Mouse (Mus musculus): ENCODE measurements around the gene Eng.
A peak's percentile ranks its signal among the peaks of the same experiment; 100 is the strongest.

The Eng gene

DNA sequence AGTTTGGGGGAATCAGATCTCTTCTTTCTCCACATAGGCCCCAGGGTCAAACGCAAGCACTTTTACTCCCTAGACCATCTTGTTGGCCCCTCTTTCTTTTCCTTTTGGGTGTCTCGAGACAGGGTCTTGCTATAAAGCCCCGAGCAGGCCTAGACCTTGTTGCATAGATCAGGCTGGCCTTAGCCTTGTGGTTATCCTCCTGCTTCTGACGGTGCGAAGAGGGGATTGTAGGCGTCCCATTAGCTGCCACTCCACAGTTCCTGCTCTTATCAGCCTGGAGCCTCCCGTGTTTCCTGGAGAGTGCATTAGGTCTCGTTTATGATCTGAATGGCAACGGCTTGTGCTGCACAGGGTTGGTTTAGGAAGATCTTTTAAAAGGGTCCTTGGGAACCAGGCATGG lies 2.3 kb upstream of the Eng start:
- no peak for DNase-seq (ENCODE audit: extremely low read depth, low read depth)

DNA sequence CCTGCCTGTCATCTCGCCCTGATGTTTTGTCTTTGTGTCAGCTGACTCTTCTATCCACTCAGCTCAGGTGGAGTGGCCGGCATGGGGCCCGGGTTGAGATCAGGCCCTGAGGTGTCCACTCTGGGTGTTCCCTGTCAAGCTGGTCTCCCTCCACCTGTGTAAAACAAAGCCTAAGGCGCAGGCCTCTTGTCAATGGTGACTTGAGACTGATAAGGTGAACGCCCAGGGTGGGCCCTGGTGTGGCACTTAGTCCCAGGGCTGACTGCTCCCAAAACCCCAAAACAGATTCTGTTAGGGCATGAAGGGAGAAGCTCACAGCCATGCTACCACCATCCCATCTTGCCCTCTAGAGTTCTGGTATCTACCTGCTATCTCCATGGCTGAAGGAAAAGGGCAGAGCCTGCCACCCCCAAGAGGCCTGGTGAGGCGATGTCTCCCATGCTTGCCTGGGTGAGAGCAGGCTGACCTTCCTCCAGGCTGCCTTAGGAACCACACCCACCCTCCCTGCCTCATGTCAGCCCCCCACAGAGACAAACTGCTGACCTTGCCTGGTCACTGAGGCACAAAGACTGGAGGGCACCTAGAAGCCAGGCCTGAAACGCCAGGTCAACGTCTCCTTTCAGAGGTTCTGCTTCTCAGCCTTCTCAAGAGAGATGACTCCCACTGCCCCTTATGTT lies 1.5 kb upstream of the Eng start:
- DNase-seq (ENCODE audit: extremely low read depth, low read depth): no peak

DNA sequence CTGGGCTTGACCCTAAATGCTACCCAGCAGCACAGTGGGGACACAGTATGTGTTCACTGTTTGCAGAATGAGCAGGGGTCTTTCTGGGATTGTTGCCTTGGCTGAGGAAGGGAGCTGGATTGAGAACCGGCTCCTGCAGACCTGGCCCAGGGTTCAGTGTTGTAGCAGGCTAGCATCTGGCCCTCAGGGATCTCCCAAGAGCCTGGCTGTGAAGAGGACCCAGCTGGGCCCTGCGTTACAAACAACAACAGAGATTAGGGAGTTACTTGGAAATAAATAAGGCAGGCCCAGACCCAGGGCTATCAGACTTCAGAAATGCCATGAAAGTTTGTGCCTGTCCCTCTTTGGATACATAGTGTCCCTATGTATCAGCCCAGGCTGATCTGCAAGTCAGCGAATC lies 748 bp upstream of the Eng start:
- no peak for DNase-seq (ENCODE audit: extremely low read depth, low read depth)

DNA sequence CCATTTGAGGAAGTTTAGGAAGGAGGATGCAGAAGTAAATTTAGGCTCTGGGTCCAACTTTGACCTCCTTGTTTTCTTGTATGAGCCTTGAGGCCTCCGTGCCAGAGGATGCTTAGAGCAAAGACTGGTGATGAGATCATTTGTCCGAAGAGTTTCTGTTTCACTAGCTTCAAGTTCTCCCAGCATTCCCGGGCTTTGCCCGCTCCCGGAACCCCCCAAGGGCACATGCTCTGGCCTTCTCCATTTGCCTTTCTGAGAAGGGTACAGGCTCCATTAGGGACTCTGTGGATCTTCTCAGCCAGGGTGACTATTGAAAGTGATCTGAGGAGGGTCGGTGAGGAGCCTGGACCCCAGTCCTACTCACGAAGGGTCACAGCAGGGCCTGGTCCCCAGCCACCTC lies 971 bp downstream of the Eng start:
- DNase-seq (ENCODE audit: extremely low read depth, low read depth): no peak

DNA sequence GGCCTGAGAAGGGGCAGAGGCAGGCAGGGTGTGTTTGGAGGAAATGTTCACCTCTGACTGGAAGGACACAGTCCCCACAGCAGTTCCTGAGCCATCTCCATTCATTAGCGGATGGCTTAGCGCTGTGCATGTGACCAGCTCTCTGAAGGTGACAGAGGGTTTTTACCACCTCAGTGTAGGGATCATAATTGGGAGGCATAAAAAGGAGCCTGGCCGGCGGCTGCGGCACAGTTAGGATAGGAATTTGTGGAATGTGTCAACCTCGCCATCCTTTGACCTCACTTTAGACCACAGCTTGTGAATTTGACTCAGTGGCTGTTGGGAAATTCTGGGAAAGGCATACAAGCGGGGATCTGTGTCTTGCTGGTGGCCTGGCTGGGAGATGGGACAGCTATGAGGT lies 7.4 kb downstream of the Eng start:
- no peak for DNase-seq (ENCODE audit: extremely low read depth, low read depth)

DNA sequence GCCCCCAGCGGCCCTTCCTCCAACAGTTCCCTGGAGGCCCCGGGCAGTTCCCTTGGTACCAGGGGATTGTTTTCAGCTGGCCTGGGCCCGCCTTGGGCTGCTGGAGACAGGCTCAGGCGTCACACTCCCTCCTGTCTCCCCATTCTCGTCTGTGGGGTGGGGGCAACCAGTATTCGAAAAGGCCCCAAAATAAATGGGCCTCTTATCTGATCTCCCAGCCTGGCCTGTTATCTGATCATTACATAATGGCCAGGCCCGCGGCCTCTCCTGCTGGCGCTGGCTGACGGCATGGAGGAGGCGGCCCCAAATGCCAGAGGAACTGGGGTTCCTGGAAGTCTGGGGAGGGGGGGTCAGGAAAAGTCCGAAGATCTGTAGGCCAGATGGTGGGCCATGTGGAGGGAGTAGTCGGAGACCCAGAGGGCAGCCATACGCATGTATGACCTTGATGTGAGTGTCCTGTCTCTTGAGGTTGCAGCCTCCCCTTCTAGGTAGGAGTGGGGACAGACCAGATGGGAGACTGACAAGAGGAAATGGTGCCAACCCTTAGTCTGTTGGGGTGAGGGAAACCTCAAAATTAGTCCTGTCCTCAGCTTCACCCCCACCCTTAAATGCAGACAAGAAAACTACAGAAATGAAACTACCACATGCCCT lies 8.5 kb downstream of the Eng start:
- no peak for DNase-seq (ENCODE audit: extremely low read depth, low read depth)

DNA sequence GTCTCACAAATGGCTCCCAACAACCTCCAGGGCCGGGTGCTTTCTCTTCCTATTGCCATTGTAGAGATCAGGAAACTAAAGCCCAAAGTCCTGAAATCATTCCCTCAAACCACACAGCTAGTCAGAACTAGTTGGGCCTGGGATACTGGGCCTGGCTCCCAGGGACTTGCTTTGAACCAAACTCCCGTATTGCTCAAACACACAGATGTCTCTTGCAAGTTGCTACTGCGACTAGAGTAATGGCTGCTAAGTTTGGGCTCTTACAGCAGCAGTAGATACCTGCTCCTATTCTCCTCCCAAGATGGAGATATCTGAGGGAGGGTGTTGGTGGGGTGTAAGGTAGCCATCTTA lies 9.0 kb downstream of the Eng start:
- no peak for DNase-seq (ENCODE audit: extremely low read depth, low read depth)

DNA sequence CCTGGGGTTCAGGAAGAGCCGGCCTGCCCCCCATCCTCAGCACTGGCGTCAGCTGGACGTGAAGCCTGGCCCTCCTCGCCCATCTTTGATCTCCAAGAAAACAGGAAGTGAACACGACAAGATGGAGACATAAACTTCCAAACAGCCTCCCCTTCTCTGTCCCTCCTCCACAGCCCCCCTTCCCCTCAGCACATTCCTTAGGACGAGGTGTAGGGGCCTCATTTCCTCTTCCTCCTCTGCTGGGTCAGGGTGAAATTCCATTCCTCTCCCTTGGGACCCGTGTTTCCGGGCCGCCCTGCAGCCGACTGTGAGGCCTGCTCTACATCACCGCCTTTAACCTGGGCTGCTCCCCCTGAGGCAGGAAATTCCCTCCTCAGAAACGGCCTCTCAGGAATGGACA lies 9.4 kb downstream of the Eng start:
- no peak for DNase-seq (ENCODE audit: extremely low read depth, low read depth)

DNA sequence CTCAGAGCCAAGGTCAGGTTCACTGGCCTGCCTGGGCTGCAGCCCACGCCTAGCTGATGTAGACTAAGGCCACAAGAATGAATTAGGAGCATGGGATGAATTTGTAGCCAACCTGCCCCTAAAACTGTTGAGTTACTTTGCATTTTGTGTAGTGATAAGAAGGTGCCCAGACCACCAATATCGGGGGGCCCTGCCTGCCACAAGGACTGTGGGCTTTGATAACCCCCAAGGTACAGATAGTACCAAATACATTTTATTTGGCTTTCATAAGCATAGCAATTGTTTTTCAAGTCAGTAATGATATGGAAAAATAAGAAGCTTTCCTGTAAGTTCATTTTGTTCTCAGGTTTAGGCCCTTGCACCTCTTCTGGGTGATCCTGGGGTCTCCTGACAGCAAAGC lies 12.5 kb downstream of the Eng start:
- DNase-seq (ENCODE audit: extremely low read depth, low read depth): peak; percentile 24

DNA sequence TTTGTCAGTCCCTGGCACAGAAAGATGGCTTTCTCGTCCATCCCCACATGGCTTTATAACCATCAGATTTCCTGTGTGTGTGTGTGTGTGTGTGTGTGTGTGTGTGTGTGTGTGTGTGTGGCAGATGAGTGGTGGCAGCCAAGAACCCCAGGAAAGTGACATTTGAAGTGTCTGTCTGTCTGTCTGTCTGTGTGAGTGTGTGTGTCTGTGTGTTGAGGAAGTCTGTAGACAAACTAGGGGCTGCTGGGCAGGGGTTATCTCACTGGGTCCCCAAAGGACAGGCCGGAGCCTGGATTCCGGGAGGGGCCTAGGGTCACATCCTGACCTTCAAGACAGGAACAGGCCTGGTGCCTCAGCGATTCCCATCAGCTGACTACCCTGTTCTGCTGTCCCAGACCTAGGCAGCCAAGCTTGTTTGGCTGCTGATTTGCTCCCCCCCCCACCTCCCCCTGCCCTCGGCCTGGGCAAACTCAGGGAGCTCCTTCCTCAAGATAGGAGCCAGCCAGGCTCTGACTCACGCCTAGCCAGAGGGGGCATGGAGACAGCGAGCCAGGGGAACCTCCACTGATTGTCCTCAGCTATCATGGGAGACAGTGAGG lies 15.2 kb downstream of the Eng start:
- no peak for DNase-seq (ENCODE audit: extremely low read depth, low read depth)

DNA sequence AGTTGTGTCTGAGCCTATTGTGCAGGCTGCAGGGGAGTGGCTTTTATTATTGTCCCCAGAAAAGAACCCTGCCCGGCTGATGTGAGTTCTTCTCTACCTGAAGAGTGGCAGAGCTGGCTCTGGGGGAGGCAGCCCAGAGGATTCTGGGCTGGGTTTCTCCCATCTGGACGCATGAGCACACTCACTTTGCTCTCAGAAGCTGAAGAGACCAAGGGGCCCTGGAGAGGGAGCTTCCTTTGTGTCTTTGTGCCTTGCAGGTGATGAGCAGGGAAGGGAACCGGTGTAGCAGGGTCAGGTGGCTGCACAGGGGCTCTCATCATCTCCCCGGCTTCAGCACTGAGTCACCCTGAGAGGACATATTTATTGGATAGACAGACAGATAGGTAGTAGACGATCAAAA lies 15.9 kb downstream of the Eng start:
- DNase-seq (ENCODE audit: extremely low read depth, low read depth): no peak

DNA sequence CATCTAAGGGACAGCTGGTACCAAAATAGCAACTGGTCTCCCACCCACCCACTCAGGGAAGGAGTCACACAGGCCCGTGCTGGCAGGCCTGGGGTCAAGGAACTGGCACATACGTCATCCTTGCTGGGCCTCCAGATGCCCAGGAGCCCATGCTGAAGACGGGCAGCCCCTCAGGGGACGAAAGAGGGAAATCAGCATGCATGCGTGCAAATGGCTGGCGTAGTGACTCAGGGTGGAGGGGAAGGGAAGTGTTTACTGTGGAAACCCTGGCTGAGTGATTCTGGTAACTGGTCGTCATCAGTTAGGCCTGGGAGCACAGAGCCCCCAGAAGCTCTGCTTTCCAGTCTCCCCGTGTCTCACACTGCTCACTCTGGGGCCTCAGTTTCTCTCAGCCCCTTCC lies 18.9 kb downstream of the Eng start:
- no peak for DNase-seq (ENCODE audit: extremely low read depth, low read depth)

DNA sequence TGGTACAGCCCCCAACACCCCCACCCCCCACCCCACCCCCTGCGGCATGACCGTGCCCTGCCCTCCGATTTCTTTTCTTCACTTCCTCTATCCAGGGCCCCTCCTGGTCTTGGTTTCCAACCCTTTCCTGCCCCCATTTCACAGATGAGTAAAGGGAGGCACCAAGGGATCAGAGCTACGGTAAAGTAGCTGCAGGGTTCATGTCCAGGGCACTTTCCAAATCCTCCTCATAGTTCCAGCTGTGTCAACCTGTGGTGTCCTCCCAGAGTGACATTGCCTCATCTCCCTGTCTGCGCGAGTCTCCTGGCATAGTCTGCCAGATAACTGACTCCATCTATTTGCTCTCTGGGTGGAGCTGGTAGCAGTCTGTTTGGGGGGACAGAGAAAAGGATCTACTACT lies 19.5 kb downstream of the Eng start:
- DNase-seq (ENCODE audit: extremely low read depth, low read depth): no peak

DNA sequence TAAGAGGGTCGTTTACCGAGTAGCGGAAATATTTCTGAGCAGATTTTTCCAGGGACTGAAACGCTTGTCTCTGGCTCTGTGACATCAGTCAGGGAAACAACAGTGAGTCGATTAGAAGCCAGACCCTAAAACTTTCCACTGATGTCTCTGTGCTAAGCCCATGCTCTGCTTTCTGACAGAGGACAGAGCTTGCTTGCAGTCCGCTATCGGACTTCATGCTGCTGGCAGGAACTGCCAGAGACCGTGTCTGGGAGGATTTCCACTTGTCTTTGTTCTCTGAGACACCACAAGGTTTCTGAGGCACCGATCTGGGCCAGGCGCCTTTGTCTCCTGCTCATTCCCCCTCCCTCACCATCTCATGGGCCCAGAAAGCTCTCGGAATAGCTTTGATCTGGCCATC lies 21.4 kb downstream of the Eng start:
- DNase-seq (ENCODE audit: extremely low read depth, low read depth): no peak

DNA sequence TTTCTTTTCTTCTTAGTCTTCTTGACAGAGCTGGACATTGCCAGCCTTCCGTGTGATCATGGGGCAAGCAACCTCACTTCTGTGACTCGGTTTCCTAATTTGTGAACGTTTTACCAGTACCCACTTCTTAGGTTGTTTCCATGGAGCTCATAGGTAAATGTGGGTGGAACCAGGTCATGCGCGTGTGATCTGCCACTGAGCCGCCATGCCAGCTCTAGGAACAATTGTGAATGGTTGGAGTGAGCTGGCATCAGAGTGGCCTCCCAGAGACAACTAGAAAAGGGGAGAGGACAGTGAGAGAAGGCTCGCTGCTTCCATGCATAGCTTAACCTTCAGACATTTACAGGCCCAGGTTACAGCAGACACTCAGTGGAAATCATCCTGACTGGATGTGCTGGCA lies 21.8 kb downstream of the Eng start:
- no peak for DNase-seq (ENCODE audit: extremely low read depth, low read depth)

DNA sequence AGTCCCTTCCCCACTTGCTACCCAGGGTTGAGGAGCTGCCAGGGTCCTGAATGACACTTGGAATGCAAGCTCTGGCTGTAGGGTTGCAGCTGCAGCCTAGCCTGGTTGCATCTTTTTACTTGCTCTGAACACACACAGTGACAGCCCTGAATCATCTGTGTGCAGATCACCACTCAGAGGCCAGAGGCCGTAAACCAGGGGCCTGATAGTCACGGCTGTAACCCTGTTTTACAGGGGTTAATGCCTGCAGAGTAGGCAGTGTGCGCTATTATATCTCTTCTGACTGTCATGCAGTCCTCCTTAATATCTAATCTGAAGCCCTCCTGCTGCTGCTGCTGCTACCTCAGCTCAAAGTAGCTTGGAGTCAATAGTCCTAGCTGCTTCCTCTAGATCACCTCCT lies 23.5 kb downstream of the Eng start:
- no peak for DNase-seq (ENCODE audit: extremely low read depth, low read depth)

DNA sequence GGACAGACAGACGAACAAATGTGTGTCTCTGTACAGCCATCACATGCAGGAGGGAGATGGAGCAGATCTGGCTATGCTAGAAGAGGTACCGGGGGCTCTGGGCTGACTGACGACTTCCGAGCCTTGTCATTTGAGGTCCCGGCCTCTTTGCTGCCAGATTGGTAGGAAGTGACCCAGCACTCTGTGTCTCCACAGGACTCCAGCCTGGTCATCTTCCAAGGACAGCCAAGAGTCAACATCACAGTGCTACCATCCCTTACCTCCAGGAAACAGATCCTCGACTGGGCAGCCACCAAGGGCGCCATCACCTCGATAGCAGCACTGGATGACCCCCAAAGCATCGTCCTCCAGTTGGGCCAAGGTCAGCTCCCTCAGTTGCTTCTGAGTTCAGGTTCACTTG lies 24.8 kb downstream of the Eng start:
- no peak for DNase-seq (ENCODE audit: extremely low read depth, low read depth)

DNA sequence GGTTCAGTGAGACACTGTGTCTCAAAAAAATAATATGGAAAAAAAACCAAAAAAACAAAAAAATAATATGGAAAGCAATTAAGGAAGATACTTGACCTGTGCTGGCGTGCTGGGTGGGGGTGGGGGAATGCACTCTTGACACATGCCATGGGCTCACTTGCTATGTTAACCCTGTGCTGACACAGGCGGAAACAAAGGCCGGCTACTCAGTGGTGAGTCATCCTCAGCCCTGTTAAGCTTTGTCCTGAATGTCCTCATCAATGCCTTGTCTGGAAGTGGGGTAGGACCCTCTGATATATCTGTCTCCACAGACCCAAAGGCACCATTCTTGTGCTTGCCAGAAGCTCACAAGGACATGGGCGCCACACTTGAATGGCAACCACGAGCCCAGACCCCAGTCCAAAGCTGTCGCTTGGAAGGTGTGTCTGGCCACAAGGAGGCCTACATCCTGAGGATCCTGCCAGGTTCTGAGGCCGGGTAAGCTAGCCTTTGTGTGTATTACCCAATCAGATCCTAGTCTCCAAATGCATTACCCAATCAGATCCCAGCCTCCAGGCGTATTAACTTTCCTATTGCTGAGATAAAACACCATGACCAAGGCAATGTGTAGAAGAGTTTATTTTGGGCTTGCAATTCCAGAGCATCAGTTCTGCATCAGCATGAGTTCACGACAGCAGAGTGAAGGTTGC lies 25.7 kb downstream of the Eng start:
- DNase-seq (ENCODE audit: extremely low read depth, low read depth): no peak

DNA sequence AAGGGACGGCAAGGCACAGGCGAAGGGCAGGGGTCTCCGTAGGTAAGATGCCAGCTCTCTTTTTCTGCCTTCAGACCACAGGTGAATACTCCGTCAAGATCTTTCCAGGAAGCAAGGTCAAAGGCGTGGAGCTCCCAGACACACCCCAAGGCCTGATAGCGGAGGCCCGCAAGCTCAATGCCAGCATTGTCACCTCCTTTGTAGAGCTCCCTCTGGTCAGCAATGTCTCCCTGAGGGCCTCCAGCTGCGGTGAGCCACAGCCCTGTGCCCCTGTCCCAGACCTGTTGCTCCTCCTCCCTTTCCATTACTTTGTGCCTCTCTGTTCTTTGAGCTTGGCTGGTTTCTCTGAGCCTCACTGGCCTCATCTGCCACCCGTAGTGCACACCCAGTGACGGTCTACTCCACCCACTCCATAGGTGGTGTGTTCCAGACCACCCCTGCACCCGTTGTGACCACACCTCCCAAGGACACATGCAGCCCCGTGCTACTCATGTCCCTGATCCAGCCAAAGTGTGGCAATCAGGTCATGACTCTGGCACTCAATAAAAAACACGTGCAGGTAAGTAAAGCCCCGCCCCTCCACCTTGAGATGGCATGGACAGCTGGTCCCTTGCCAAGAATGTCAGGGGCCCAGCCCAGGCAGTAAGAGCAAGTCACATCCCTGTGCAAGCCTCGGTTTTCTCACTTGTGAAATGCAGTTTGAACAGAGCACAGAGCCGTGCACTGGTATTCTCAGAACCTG lies 27.0 kb downstream of the Eng start:
- DNase-seq (ENCODE audit: extremely low read depth, low read depth): no peak

DNA sequence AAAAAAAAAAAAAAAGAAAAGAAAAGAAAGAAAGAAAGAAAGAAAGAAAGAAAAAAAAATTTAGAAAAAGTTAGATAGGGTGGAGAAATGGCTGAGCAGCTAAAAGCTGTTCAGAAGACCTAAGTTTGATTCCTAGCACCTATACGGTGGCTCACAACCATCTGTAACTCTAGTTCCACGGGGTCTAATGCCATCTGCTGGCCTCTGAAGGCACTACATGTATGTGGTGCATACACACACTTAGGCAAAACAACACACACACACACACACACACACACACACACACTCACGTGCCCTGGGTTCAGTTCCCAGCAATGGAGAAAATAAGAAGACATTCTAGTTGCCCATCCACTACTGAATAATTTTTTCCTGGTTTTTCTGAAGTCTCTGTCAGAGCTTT lies 30.4 kb downstream of the Eng start:
- no peak for DNase-seq (ENCODE audit: extremely low read depth, low read depth)

DNA sequence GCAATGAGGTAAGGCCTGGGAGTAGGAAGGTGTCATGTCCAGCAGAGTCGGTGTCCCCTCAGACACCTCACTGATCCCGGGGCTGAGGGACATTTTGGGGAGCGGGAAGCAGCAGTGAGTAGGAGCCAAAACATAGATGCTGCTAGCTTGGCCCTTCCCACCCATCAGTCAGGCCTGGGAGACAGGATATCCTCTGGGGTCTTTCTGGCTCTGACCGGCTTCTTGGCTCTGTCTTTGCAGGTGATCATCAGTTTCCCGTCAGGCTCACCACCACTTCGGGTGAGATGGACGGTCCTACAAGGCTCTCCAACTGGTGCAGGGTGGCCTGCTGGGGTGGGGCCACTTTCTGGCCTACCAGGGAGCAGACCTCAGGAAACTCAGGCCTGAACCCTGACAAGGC lies 31.3 kb downstream of the Eng start:
- no peak for DNase-seq (ENCODE audit: extremely low read depth, low read depth)

DNA sequence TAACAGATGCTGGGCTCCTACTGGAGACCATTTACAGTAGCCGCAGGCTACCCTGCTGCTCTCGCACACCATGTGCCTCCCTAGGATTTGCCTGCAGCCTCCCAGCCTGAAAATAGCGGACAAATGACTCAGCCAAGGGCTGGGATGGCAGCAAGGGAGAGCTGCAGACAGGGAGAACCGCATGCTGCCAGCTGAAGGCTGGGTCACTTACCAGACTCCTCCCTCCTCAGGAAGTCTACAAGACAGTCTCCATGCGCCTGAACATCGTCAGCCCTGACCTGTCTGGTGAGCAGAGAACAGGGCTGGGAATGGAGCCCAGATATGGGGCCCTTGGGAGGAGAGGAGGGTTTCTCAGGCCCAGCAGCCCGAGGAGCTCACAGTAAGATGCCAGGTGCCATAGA lies 33.7 kb downstream of the Eng start:
- DNase-seq (ENCODE audit: extremely low read depth, low read depth): no peak

Measured in MEL-GATA-1-ER (cell line).